Mouse (Mus musculus): ENCODE measurements around the gene Arid5b.

GRCm38 (mm10) chr10:68044864-68045263 is 233.7 kb downstream of the Arid5b start:
- no peak for TF ChIP-seq CTCF (IDR thresholded peaks at IDR 0.05; ENCODE audit: extremely low read depth, insufficient read depth, insufficient read length, insufficient replicate concordance)
- no peak for TF ChIP-seq POLR2A (IDR thresholded peaks at IDR 0.05; ENCODE audit: low read depth, low read length)
